Mouse (Mus musculus) heart, embryonic 13.5 days (tissue): ENCODE results near the gene Mob4. TPM values are rescaled to one million over a fixed set of nuclear protein-coding genes. Genes with fewer than 3 reads are reported as not detected.

Experiments used
- ATAC-seq: fragments of 200-750 bp; cut with Nextera tagmentation; 2 replicates; pipeline ENCODE4 v1.8.0; 2017; ENCODE audit warnings: moderate TSS enrichment; ENCODE audit not compliant: insufficient number of reproducible peaks, low FRiP score, low TSS enrichment; ENCODE audit errors: extremely low read depth
- H3K27ac ChIP-seq: fragments of 300-500 bp; sonication (generic); replicated peaks from 2 replicates; pipeline ENCODE4 v1.5.1; 2015; ENCODE audit warnings: moderate library complexity, mild to moderate bottlenecking, inconsistent platforms
- H3K27me3 ChIP-seq: fragments of 300-500 bp; sonication (generic); replicated peaks from 2 replicates; pipeline ENCODE4 v1.6.1; 2015; ENCODE audit warnings: mild to moderate bottlenecking, inconsistent platforms
- H3K36me3 ChIP-seq: fragments of 300-500 bp; sonication (generic); 2 replicates; pipeline ENCODE4 v1.6.1; 2015; ENCODE audit warnings: mild to moderate bottlenecking, inconsistent platforms
- H3K4me1 ChIP-seq: fragments of 300-500 bp; sonication (generic); 2 replicates; pipeline ENCODE4 v1.6.1; 2015; ENCODE audit warnings: inconsistent platforms
- H3K4me2 ChIP-seq: fragments of 300-500 bp; sonication (generic); 2 replicates; pipeline ENCODE4 v1.6.1; 2015; ENCODE audit warnings: inconsistent platforms, mild to moderate bottlenecking, moderate library complexity
- H3K4me3 ChIP-seq: fragments of 300-500 bp; sonication (generic); 2 replicates; pipeline ENCODE4 v1.5.1; 2015; ENCODE audit warnings: moderate library complexity, mild to moderate bottlenecking, inconsistent platforms
- H3K9ac ChIP-seq: fragments of 300-500 bp; sonication (generic); 2 replicates; pipeline ENCODE4 v1.6.1; 2015; ENCODE audit warnings: inconsistent platforms, mild to moderate bottlenecking, moderate library complexity
- H3K9me3 ChIP-seq: fragments of 300-500 bp; sonication (generic); 2 replicates; pipeline ENCODE4 v1.6.1; 2016; ENCODE audit warnings: inconsistent platforms
- WGBS: fragments of 180-500 bp; shearing (Covaris S2); methylation state at CpG from one replicate; pipeline ENCODE4 v1.1.7; 2015; ENCODE audit warnings: mixed read lengths; 5-methylcytosine and 5-hydroxymethylcytosine counted together
- polyA plus RNA-seq: library from polyadenylated mRNA; unstranded; fragments of >200 nt; fragmentation: Nextera tagmentation; extraction: Ambion mirVana; gene quantifications from 2 replicates; pipeline ENCODE4 v1.2.1, GENCODE M21; 2015

Gene Mob4
- polyA plus RNA-seq, 1 experiment from 2014 or later = 95.9 TPM

DNA sequence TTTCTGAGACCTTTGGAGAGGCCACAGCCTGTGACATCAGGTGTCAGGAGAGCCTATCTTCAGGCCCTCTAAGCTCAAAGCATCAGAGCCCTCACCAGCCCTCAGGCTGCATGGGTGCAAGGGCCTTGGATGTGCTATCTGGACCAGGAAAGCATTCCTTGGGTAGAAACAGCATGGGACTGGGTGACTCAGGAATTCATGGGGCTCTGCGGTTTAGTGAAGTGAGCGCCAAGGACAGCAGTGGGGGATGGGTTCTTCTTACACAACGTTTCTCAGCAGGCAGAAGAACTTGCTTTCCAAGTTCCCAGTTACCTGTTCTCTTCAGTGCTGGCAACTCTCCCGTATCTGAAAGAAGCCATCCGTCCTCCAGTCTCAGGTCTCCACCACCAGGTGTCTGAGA lies 33.0 kb downstream of the Mob4 start:
- Histone ChIP-seq H3K36me3 (peaks cover 17% of the 10 kb centered on the region), H3K27ac (no peak overlapping the region), H3K4me3 (no peak overlapping the region), H3K27me3 (no peaks in the 10 kb centered on the region), H3K4me2 (no peak overlapping the region), H3K4me1 (no peaks in the 10 kb centered on the region), H3K9me3 (peaks cover 4% of the 10 kb centered on the region), H3K9ac (no peak overlapping the region)
- ATAC-seq = no peak
- WGBS = 53% methylated on average over 5 of the region's 5 CpGs

DNA sequence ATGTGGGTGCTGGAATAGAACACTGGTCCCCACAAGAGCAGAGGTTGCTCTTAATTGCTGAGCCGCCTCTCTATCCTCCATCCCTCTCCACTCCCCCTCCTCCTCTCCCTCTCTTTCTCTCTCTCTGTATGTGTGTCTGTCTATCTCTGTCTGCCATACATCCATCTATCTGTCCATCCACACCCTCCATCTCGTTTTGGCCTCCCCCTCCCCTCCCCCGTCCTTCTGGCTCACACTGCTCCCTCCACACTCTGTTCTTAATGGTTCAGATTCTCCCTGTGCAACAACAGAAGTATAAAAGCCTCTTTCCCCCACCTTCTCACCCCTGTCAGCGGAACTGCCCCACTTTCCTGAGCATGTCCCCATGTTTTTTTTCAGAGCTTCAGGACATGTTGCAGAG lies 36.5 kb downstream of the Mob4 start:
- H3K9me3 ChIP-seq = peaks cover 8% of the 10 kb centered on the region
- H3K4me1 ChIP-seq = no peaks in the 10 kb centered on the region
- no peak for ATAC-seq
- peaks cover 24% of the 10 kb centered on the region for H3K36me3 ChIP-seq
- no peak overlapping the region for H3K27ac ChIP-seq
- no peak overlapping the region for H3K4me2 ChIP-seq
- 70% methylated on average over 4 of the region's 4 CpGs for WGBS
- no peaks in the 10 kb centered on the region for H3K27me3 ChIP-seq
- H3K9ac ChIP-seq = no peak overlapping the region
- no peak overlapping the region for H3K4me3 ChIP-seq

DNA sequence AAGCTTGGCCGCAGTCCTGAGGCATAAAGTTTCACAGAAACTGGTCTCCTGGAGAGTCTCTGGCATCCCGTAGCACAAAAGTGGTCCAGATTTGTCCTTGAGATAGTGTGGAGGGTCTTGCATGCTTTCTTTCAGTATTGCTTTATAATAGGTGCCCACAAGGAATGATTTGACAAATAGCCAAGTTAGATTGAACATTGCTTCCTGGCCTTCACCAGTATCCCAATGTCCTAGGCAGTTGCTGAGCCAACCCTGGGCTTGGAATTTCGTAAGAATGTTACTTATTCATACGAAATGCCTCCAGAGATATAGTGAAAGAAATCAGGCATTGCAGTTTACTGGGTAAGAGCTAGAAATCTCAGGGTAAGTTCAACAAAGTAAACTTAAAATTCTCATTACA lies 37.6 kb downstream of the Mob4 start:
- Histone ChIP-seq H3K9me3 (peaks cover 8% of the 10 kb centered on the region), H3K4me3 (no peak overlapping the region), H3K4me1 (no peaks in the 10 kb centered on the region), H3K9ac (no peak overlapping the region), H3K4me2 (no peak overlapping the region), H3K27ac (no peak overlapping the region), H3K36me3 (peaks cover 27% of the 10 kb centered on the region), H3K27me3 (no peaks in the 10 kb centered on the region)
- no peak for ATAC-seq
- WGBS = 77% methylated on average over 4 of the region's 4 CpGs

DNA sequence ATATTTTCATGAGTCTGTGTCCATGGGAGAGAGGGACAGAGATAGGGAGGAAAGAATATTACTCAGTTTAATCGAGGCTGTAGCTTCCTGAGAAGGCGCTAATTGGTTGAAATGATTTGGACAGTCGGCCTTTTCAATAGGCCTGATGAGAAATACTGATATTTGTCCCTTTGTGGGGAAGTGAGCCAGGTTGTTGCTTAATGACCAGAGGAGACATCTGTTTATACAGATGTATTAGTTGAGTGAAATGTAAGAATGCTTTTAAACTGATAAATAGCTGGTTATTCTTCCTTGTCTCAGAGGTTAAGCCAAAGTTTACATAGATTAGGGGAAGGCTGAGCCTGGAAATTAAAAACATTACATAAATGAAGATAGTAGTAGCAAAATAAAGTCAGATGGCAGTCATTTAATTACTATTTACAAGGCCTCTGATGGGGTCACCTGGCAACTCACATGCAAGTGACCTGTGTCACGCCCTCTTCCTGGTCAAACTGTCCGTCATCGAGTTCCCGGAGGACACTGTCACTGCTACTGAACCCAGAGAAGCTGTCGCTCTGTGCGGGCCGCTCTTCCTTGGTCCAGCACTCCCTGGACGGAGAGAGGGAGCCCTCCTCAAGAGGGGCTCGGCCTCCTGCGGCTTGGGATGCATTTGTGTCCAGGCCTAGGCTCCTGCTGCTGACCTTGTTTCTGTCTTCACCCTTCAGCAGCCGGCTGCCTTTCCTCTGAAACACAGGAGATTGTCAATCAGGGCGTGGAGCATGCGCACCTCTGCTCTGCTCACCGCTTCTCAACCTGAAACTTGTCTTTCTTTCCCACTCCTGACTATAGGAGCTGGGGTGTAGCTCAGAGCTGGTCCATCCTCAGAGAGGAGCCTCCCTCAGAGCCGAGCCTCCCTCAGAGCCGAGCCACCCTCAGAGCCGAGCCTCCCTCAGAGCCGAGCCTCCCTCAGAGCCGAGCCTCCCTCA lies 40.6 kb downstream of the Mob4 start:
- Histone ChIP-seq H3K9me3 (peaks cover 8% of the 10 kb centered on the region), H3K4me2 (peak overlapping the region; percentile 45), H3K4me1 (no peaks in the 10 kb centered on the region), H3K4me3 (peak overlapping the region; percentile 35), H3K36me3 (peaks cover 34% of the 10 kb centered on the region), H3K27me3 (no peaks in the 10 kb centered on the region), H3K27ac (no peak overlapping the region), H3K9ac (peak overlapping the region; percentile 66)
- WGBS = 52% methylated on average over 22 of the region's 22 CpGs
- ATAC-seq = no peak

GRCm38 (mm10) chr1:55173720-55174557 lies 42.9 kb downstream of the Mob4 start:
- Histone ChIP-seq H3K9me3 (peaks cover 5% of the 10 kb centered on the region), H3K4me3 (no peak overlapping the region), H3K27ac (no peak overlapping the region), H3K4me2 (no peak overlapping the region), H3K36me3 (peaks cover 33% of the 10 kb centered on the region), H3K27me3 (no peaks in the 10 kb centered on the region), H3K4me1 (no peaks in the 10 kb centered on the region), H3K9ac (no peak overlapping the region)
- WGBS = 82% methylated on average over 10 of the region's 10 CpGs
- no peak for ATAC-seq

DNA sequence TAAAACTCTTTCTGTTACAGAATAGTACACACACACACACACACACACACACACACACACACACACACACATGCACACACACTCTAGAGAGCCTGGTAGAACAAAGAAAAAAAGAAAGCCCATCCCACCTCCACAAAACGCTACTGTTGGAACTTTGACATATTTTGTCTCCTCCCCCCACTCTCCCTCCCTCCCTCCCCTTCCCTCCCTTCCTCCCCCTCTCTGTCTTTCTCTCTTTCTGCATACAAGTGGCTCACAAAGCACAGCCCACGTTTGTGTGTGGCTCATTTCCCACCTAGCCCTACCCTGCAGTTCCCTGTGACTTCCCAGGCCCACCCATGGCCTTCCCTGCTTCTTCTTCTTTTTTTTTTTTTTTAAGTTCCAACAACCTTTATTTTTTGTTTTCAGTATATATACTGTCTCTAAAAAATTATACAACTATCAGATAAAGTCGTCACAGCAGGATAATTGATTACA lies 43.6 kb downstream of the Mob4 start:
- H3K9ac ChIP-seq = no peak overlapping the region

GRCm38 (mm10) chr1:55179917-55180566 lies 49.0 kb downstream of the Mob4 start:
- Histone ChIP-seq H3K27me3 (no peaks in the 10 kb centered on the region), H3K9me3 (peaks cover 7% of the 10 kb centered on the region), H3K9ac (no peak overlapping the region), H3K4me1 (no peaks in the 10 kb centered on the region), H3K27ac (no peak overlapping the region), H3K4me3 (no peak overlapping the region), H3K36me3 (peaks cover 56% of the 10 kb centered on the region), H3K4me2 (no peak overlapping the region)
- no peak for ATAC-seq
- 75% methylated on average over 5 of the region's 5 CpGs for WGBS

More for the DNA sequence above, 43.6 kb downstream of the Mob4 start:
- Histone ChIP-seq H3K9me3 (no peaks in the 10 kb centered on the region), H3K27ac (no peak overlapping the region), H3K27me3 (no peaks in the 10 kb centered on the region), H3K4me1 (no peaks in the 10 kb centered on the region), H3K4me2 (no peak overlapping the region), H3K4me3 (no peak overlapping the region), H3K36me3 (peaks cover 28% of the 10 kb centered on the region)
- no peak for ATAC-seq
- WGBS = 34% methylated on average over 3 of the region's 3 CpGs

DNA sequence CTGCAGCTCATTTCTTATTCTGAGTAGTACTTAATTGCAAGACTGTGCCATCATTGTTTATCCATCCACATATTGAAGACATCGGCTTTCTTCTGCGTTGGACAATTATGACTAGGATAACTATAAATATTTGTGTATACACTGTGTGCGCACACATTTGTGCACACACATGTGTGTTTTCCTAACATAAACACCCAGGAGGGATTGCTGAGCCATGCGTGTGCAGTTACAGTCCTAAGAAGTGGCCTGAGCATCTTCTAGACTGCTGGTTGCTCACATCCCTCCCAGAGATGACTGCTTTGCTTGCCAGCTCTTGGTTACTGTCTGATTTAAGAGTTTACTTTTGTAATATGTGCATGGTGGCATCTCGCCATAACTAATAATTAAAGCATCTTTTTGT lies 51.4 kb downstream of the Mob4 start:
- Histone ChIP-seq H3K4me1 (peaks cover 2% of the 10 kb centered on the region; the same call in 1 of the 2 replicates), H3K4me2 (no peak overlapping the region), H3K9ac (no peak overlapping the region), H3K36me3 (peaks cover 50% of the 10 kb centered on the region), H3K4me3 (no peak overlapping the region), H3K27ac (no peak overlapping the region), H3K27me3 (no peaks in the 10 kb centered on the region), H3K9me3 (peaks cover 7% of the 10 kb centered on the region)
- 83% methylated on average over 5 of the region's 5 CpGs for WGBS
- no peak for ATAC-seq

DNA sequence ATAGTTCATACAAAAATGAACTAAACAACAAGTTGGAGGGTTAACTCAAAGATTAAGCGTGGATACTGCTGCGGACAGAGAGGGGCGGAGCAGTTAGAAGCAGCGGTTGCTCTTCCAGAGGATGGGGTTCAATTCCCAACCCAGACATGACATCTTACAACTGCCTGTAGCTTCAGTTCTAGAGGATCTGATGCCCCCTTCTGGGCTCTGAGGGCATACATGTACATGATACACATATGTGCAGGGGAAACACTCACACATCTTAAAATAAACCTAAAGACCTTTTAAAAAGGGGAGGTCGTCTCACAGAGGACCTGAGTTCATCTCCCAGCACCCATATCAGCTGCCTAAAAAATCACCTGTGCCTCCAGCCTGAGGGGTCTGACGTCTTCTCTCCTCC lies 54.7 kb downstream of the Mob4 start:
- H3K36me3 ChIP-seq = peaks cover 38% of the 10 kb centered on the region
- peaks cover 2% of the 10 kb centered on the region; the same call in 1 of the 2 replicates for H3K4me1 ChIP-seq
- no peak overlapping the region for H3K4me3 ChIP-seq

GRCm38 (mm10) chr1:55186592-55187210 lies 55.7 kb downstream of the Mob4 start:
- H3K9ac ChIP-seq = no peak overlapping the region
- no peak for ATAC-seq
- H3K4me1 ChIP-seq = peaks cover 2% of the 10 kb centered on the region; the same call in 1 of the 2 replicates
- H3K9me3 ChIP-seq = no peaks in the 10 kb centered on the region
- H3K27ac ChIP-seq = no peak overlapping the region
- H3K4me2 ChIP-seq = 0 out of 2 replicates have a peak overlapping the region, but pooled peaks have one; percentile 18
- no peaks in the 10 kb centered on the region for H3K27me3 ChIP-seq
- 27% methylated on average over 11 of the region's 11 CpGs for WGBS
- H3K4me3 ChIP-seq = no peak overlapping the region
- H3K36me3 ChIP-seq = peaks cover 28% of the 10 kb centered on the region

More for the DNA sequence above, 54.7 kb downstream of the Mob4 start:
- Histone ChIP-seq H3K9me3 (peaks cover under 1% of the 10 kb centered on the region; the same call in 1 of the 2 replicates), H3K27me3 (no peaks in the 10 kb centered on the region), H3K27ac (no peak overlapping the region), H3K9ac (no peak overlapping the region), H3K4me2 (no peak overlapping the region)
- WGBS = 75% methylated on average over 6 of the region's 6 CpGs
- no peak for ATAC-seq
